Mouse (Mus musculus) heart, embryonic 14.5 days (tissue): ENCODE measurements at regions not wholly inside any gene's neighbourhood (a gene's known extent, or its start where the extent isn't known, plus 50 kb on each side); places are given as distances from the start of the nearest gene placed in this dataset.
A peak's percentile ranks its signal among the peaks of the same experiment; 100 is the strongest.

Experiments used
- ATAC-seq: fragments of 200-750 bp; cut with Nextera tagmentation; 2 replicates; pipeline ENCODE4 v1.8.0; 2017; ENCODE audit warnings: low read depth, moderate TSS enrichment; ENCODE audit not compliant: insufficient number of reproducible peaks, insufficient read depth, low FRiP score
- H3K27ac ChIP-seq, 2 experiments: fragments of 200-500 bp in 1 of 2; fragments of 300-500 bp in 1 of 2; sonication (generic) in 1 of 2; replicated peaks in 1 of 2; 2 replicates each; pipeline ENCODE4 v1.5.1; 2012 to 2014; ENCODE audit warnings: low read depth in 2 of 2, low read length in 2 of 2, control low read depth in 1 of 2, mild to moderate bottlenecking in 1 of 2, mixed read lengths in 1 of 2; ENCODE audit not compliant: control insufficient read depth in 1 of 2, insufficient read depth in 1 of 2
- H3K27me3 ChIP-seq: fragments of 300-500 bp; sonication (generic); 2 replicates; pipeline ENCODE4 v1.6.1; 2014; ENCODE audit warnings: mild to moderate bottlenecking, low read length, control low read depth; ENCODE audit not compliant: control insufficient read depth, insufficient read depth
- H3K36me3 ChIP-seq: fragments of 300-500 bp; sonication (generic); 2 replicates; pipeline ENCODE4 v1.6.1; 2014; ENCODE audit warnings: mild to moderate bottlenecking, control low read depth, low read length, mixed read lengths; ENCODE audit not compliant: control insufficient read depth, insufficient read depth
- H3K4me1 ChIP-seq, 2 experiments: fragments of 200-500 bp in 1 of 2; fragments of 300-500 bp in 1 of 2; sonication (generic) in 1 of 2; 2 replicates each; pipeline ENCODE4 v1.6.1; 2012 to 2014; ENCODE audit warnings: low read length in 2 of 2, control low read depth in 1 of 2, mixed read lengths in 1 of 2; ENCODE audit not compliant: control insufficient read depth in 2 of 2, insufficient read depth in 2 of 2
- H3K4me2 ChIP-seq: fragments of 300-500 bp; sonication (generic); 2 replicates; pipeline ENCODE4 v1.6.1; 2014; ENCODE audit warnings: mild to moderate bottlenecking, low read length
- H3K4me3 ChIP-seq, 2 experiments: fragments of 200-500 bp in 1 of 2; fragments of 300-500 bp in 1 of 2; sonication (generic) in 1 of 2; 2 replicates each; pipeline ENCODE4 v1.5.1; 2012 to 2014; ENCODE audit warnings: low read length in 2 of 2, mild to moderate bottlenecking in 2 of 2, control low read depth in 1 of 2, low read depth in 1 of 2, moderate library complexity in 1 of 2; ENCODE audit not compliant: control insufficient read depth in 1 of 2, insufficient read depth in 1 of 2
- H3K9ac ChIP-seq: fragments of 300-500 bp; sonication (generic); 2 replicates; pipeline ENCODE4 v1.6.1; 2014; ENCODE audit warnings: mild to moderate bottlenecking, low read length
- H3K9me3 ChIP-seq: fragments of 300-500 bp; sonication (generic); 2 replicates; pipeline ENCODE4 v1.6.1; 2016; ENCODE audit warnings: low read length, control low read depth; ENCODE audit not compliant: control insufficient read depth
- WGBS: fragments of 180-500 bp; shearing (Covaris S2); extraction: QIAGEN DNeasy Blood & Tissue Kit; methylation state at CpG from one replicate; pipeline ENCODE4 v1.1.7; 2014; 5-methylcytosine and 5-hydroxymethylcytosine counted together

- Histone ChIP-seq H3K9me3 (no peaks in the 10 kb centered on the region), H3K4me2 (no peak overlapping the region), H3K4me3 (no peak overlapping the region), H3K27me3 (no peaks in the 10 kb centered on the region), H3K36me3 (no peaks in the 10 kb centered on the region), H3K9ac (no peak overlapping the region), H3K27ac (no peak overlapping the region), H3K4me1 (no peaks in the 10 kb centered on the region)
- WGBS = 66% methylated on average over 1 of the region's 1 CpGs
- no peak for ATAC-seq
These were observed 2166.8 kb upstream of the Lrrc6 start for GRCm38 (mm10) chr15:68667462-68667861.

GRCm38 (mm10) chr15:68665331-68665730 lies 2164.6 kb upstream of the Lrrc6 start:
- H3K4me3 ChIP-seq = no peak overlapping the region
- no peak overlapping the region for H3K4me2 ChIP-seq
- H3K27ac ChIP-seq = no peak overlapping the region
- H3K9ac ChIP-seq = no peak overlapping the region
- no peaks in the 10 kb centered on the region for H3K27me3 ChIP-seq
- no peaks in the 10 kb centered on the region for H3K9me3 ChIP-seq
- ATAC-seq = no peak
- H3K4me1 ChIP-seq = no peaks in the 10 kb centered on the region
- H3K36me3 ChIP-seq = no peaks in the 10 kb centered on the region

GRCm38 (mm10) chr15:68656722-68657121 lies 2156.0 kb upstream of the Lrrc6 start:
- Histone ChIP-seq H3K36me3 (no peaks in the 10 kb centered on the region), H3K27ac (no peak overlapping the region), H3K4me1 (no peaks in the 10 kb centered on the region), H3K27me3 (no peaks in the 10 kb centered on the region), H3K9me3 (no peaks in the 10 kb centered on the region), H3K4me3 (no peak overlapping the region), H3K4me2 (no peak overlapping the region), H3K9ac (no peak overlapping the region)
- no peak for ATAC-seq
- WGBS = 61% methylated on average over 6 of the region's 6 CpGs

GRCm38 (mm10) chr15:68655046-68655445 lies 2154.3 kb upstream of the Lrrc6 start:
- H3K9me3 ChIP-seq = no peaks in the 10 kb centered on the region
- 86% methylated on average over 3 of the region's 3 CpGs for WGBS
- H3K4me2 ChIP-seq = no peak overlapping the region
- no peak overlapping the region for H3K27ac ChIP-seq
- H3K9ac ChIP-seq = no peak overlapping the region
- ATAC-seq = no peak
- H3K27me3 ChIP-seq = no peaks in the 10 kb centered on the region
- H3K36me3 ChIP-seq = no peaks in the 10 kb centered on the region
- no peaks in the 10 kb centered on the region for H3K4me1 ChIP-seq
- H3K4me3 ChIP-seq = no peak overlapping the region

GRCm38 (mm10) chr15:68650609-68651008 lies 2149.9 kb upstream of the Lrrc6 start:
- H3K36me3 ChIP-seq = no peaks in the 10 kb centered on the region
- no peak overlapping the region for H3K4me3 ChIP-seq
- WGBS = 37% methylated on average over 2 of the region's 2 CpGs
- no peaks in the 10 kb centered on the region for H3K4me1 ChIP-seq
- H3K27me3 ChIP-seq = no peaks in the 10 kb centered on the region
- ATAC-seq = no peak
- H3K9me3 ChIP-seq = no peaks in the 10 kb centered on the region
- no peak overlapping the region for H3K9ac ChIP-seq
- no peak overlapping the region for H3K27ac ChIP-seq
- H3K4me2 ChIP-seq = no peak overlapping the region

- no peak for ATAC-seq
- Histone ChIP-seq H3K27ac (no peak overlapping the region), H3K9ac (no peak overlapping the region), H3K4me1 (no peaks in the 10 kb centered on the region), H3K4me2 (no peak overlapping the region), H3K27me3 (no peaks in the 10 kb centered on the region), H3K9me3 (no peaks in the 10 kb centered on the region), H3K4me3 (no peak overlapping the region), H3K36me3 (no peaks in the 10 kb centered on the region)
- 65% methylated on average over 3 of the region's 3 CpGs for WGBS
These were observed 2149.3 kb upstream of the Lrrc6 start for GRCm38 (mm10) chr15:68650033-68650432.

GRCm38 (mm10) chr15:68646865-68647264 lies 2146.2 kb upstream of the Lrrc6 start:
- Histone ChIP-seq H3K36me3 (no peaks in the 10 kb centered on the region), H3K9ac (no peak overlapping the region), H3K27me3 (no peaks in the 10 kb centered on the region), H3K27ac (no peak overlapping the region), H3K9me3 (no peaks in the 10 kb centered on the region), H3K4me1 (no peaks in the 10 kb centered on the region), H3K4me3 (no peak overlapping the region), H3K4me2 (no peak overlapping the region)
- WGBS = 78% methylated on average over 3 of the region's 3 CpGs
- ATAC-seq = no peak

GRCm38 (mm10) chr15:68644862-68645261 lies 2144.2 kb upstream of the Lrrc6 start:
- Histone ChIP-seq H3K27ac (no peak overlapping the region), H3K36me3 (no peaks in the 10 kb centered on the region), H3K9me3 (no peaks in the 10 kb centered on the region), H3K27me3 (no peaks in the 10 kb centered on the region), H3K4me2 (no peak overlapping the region), H3K4me1 (no peaks in the 10 kb centered on the region), H3K4me3 (no peak overlapping the region), H3K9ac (no peak overlapping the region)
- 0 out of 2 replicates have a peak, but pooled peaks have one; percentile 26 for ATAC-seq
- 100% methylated on average over 1 of the region's 1 CpGs for WGBS
